Mouse (Mus musculus): Measurements from ENCODE around the gene Kif1b. TPM values are rescaled to one million over a fixed set of nuclear protein-coding genes. Genes with fewer than 3 reads are reported as not detected.

Kif1b gene
- polyA plus RNA-seq, 1 experiment from 2014 or later: 160 TPM

DNA sequence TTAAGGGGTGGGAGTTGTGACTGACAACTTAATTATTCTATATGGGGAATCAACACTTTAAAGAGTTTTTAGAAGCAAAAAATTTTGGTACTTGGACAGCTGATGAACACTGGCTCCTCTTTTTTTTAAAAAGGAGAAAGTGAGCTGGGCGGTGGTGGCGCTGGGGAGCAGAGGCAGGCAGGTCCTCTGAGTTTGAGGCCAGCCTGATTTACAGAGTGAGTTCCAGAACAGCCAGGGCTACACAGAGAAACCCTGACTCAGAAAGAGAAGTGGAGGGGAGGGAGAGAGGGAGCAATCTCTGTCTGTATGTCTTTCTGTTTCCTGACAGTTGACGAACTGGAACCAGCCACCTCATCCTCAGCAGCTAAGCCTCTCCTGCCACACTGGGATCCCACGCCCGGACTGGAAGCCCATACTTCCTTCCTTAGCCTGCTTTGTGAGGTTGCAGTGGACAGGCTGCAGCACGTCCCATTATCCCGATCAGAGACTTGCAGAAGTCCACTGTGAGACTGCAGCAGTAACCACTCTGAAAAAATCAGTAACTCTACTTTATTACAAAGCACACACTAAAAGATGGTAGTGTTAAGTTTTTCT is 17.2 kb downstream of the Kif1b start:
- Histone ChIP-seq H3K9ac (replicated peaks) (no peak overlapping the region), H3K4me2 (replicated peaks) (no peak overlapping the region), H3K27ac (no peak overlapping the region), H3K4me3 (replicated peaks) (no peak overlapping the region), H3K4me1 (replicated peaks) (peaks cover 14% of the 10 kb centered on the region), H3K36me3 (peaks cover 35% of the 10 kb centered on the region), H3K27me3 (no peaks in the 10 kb centered on the region), H3K9me3 (no peaks in the 10 kb centered on the region)
- WGBS: 90% methylated on average over 7 of the region's 7 CpGs
- no peak for ATAC-seq

GRCm38 (mm10) chr4:149286287-149287137 is 21.0 kb downstream of the Kif1b start:
- no peak overlapping the region for H3K27ac ChIP-seq
- H3K4me1 ChIP-seq (replicated peaks): peaks cover 28% of the 10 kb centered on the region
- no peaks in the 10 kb centered on the region for H3K27me3 ChIP-seq
- H3K4me2 ChIP-seq (replicated peaks): no peak overlapping the region
- 0 out of 2 replicates have a peak, but pooled peaks have one; percentile 37 for ATAC-seq
- H3K9ac ChIP-seq (replicated peaks): no peak overlapping the region
- peaks cover 30% of the 10 kb centered on the region for H3K36me3 ChIP-seq
- no peak overlapping the region for H3K4me3 ChIP-seq (replicated peaks)
- H3K9me3 ChIP-seq: no peaks in the 10 kb centered on the region
- 77% methylated on average over 8 of the region's 8 CpGs for WGBS

DNA sequence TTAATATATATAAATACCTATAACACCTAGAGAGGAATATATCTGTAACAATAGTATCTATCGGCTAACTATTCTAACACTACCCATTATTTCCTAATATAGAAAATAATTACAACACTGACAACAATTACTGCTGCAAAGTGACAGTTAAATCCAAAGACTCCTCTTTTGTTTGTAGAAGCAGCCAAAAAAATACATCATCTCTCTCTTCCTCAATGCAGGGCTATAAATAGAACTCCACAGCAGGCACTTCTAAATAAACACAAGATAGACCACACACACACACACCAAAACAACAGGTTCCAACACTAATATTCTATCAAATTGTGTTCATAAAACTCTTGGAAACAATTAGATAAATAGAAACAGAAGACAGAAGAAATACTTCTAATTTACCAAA is 21.8 kb downstream of the Kif1b start:
- no peak for ATAC-seq
- Histone ChIP-seq H3K9ac (replicated peaks) (no peak overlapping the region), H3K4me2 (replicated peaks) (no peak overlapping the region), H3K4me3 (replicated peaks) (no peak overlapping the region), H3K4me1 (replicated peaks) (peaks cover 31% of the 10 kb centered on the region), H3K9me3 (no peaks in the 10 kb centered on the region), H3K36me3 (peaks cover 24% of the 10 kb centered on the region), H3K27me3 (no peaks in the 10 kb centered on the region), H3K27ac (no peak overlapping the region)
- 97% methylated on average over 1 of the region's 1 CpGs for WGBS

DNA sequence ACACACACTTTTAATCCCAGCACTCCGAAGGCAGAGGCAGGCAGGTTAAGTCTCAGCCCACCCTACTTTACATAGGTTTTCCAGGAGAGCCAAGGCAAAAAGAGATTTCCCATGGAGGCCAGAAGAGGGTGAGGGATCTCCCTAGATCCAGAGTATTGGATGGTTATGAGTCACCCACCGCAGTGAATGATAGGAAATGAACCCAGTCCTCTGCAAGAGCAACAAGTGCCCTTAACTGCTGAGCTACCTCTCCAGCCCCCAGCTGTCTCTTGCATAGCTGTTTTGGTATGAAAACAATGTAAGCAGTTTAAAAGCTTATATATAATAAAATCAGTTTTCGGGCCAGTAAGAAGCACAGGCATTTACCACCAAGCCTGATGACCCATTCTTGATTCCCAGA is 24.5 kb downstream of the Kif1b start:
- WGBS: 89% methylated on average over 3 of the region's 3 CpGs
- H3K9ac ChIP-seq (replicated peaks): no peak overlapping the region
- H3K9me3 ChIP-seq: no peaks in the 10 kb centered on the region
- H3K27me3 ChIP-seq: no peaks in the 10 kb centered on the region
- H3K4me2 ChIP-seq (replicated peaks): no peak overlapping the region
- no peak overlapping the region for H3K4me3 ChIP-seq (replicated peaks)
- no peak for ATAC-seq
- no peak overlapping the region for H3K27ac ChIP-seq
- H3K36me3 ChIP-seq: peaks cover 3% of the 10 kb centered on the region; the same call in 1 of the 2 replicates
- peaks cover 52% of the 10 kb centered on the region for H3K4me1 ChIP-seq (replicated peaks)

GRCm38 (mm10) chr4:149282025-149282738 is 25.3 kb downstream of the Kif1b start:
- WGBS: 85% methylated on average over 7 of the region's 7 CpGs
- Histone ChIP-seq H3K4me1 (replicated peaks) (peaks cover 60% of the 10 kb centered on the region), H3K27ac (no peak overlapping the region), H3K36me3 (peaks cover 3% of the 10 kb centered on the region; the same call in 1 of the 2 replicates), H3K9me3 (no peaks in the 10 kb centered on the region), H3K9ac (replicated peaks) (no peak overlapping the region), H3K4me3 (replicated peaks) (no peak overlapping the region), H3K27me3 (no peaks in the 10 kb centered on the region), H3K4me2 (replicated peaks) (no peak overlapping the region)
- no peak for ATAC-seq

DNA sequence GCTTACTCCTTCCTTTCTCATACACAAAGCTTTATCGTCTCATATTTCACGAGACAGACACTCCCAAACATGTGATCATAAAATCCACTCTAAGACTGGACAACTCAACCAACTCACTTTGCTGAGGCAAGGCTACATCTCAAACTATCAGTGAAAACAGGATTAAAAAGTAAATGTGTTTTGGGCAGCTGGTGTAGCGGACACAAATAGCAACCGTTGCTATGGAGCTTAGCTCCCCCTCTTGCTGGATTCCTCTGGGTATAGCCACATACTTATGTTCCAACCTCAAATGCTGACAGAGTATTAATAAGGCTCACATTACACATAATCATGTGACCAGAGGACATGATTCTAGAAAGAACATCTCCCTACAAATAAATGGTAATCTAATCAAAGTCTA is 29.9 kb downstream of the Kif1b start:
- peak overlapping the region; percentile 7 for H3K4me2 ChIP-seq (replicated peaks)
- H3K36me3 ChIP-seq: peaks cover 31% of the 10 kb centered on the region
- no peaks in the 10 kb centered on the region for H3K27me3 ChIP-seq
- 0 out of 2 replicates have a peak overlapping the region, but pooled peaks have one; percentile 4 for H3K27ac ChIP-seq
- no peak overlapping the region for H3K9ac ChIP-seq (replicated peaks)
- peaks cover 41% of the 10 kb centered on the region for H3K4me1 ChIP-seq (replicated peaks)
- 43% methylated on average over 4 of the region's 4 CpGs for WGBS
- peak; percentile 91 for ATAC-seq
- H3K4me3 ChIP-seq (replicated peaks): no peak overlapping the region
- no peaks in the 10 kb centered on the region for H3K9me3 ChIP-seq

DNA sequence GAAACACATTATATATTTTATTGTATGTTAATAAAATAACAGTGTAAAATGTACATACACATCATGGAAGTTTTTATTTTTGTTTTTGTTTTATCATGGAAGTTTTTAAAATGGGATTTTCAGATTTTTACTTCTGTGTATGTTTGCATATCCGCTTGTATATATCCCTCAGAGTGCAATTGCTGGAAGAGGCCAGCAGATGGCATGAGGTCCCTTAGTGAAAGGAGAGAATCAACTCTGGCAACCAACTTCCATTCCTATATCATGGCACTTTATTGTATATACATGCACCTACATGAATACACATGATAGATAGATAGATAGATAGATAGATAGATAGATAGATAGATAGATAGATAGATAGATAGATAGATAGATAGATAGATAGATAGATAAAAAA is 34.4 kb downstream of the Kif1b start:
- no peaks in the 10 kb centered on the region for H3K27me3 ChIP-seq
- no peaks in the 10 kb centered on the region for H3K9me3 ChIP-seq
- H3K36me3 ChIP-seq: peaks cover 65% of the 10 kb centered on the region
- no peak for ATAC-seq
- no peak overlapping the region for H3K4me2 ChIP-seq (replicated peaks)
- H3K4me3 ChIP-seq (replicated peaks): no peak overlapping the region
- no peak overlapping the region for H3K27ac ChIP-seq
- H3K9ac ChIP-seq (replicated peaks): no peak overlapping the region
- WGBS: 100% methylated on average over 1 of the region's 1 CpGs
- H3K4me1 ChIP-seq (replicated peaks): peaks cover 11% of the 10 kb centered on the region

- Histone ChIP-seq H3K27ac (no peak overlapping the region), H3K4me2 (replicated peaks) (no peak overlapping the region), H3K4me3 (replicated peaks) (no peak overlapping the region), H3K27me3 (no peaks in the 10 kb centered on the region), H3K36me3 (peaks cover 81% of the 10 kb centered on the region), H3K9ac (replicated peaks) (no peak overlapping the region), H3K9me3 (no peaks in the 10 kb centered on the region), H3K4me1 (replicated peaks) (no peaks in the 10 kb centered on the region)
- ATAC-seq: no peak
- 97% methylated on average over 6 of the region's 6 CpGs for WGBS
Measured at GRCm38 (mm10) chr4:149270541-149270940, 37.0 kb downstream of the Kif1b start.

DNA sequence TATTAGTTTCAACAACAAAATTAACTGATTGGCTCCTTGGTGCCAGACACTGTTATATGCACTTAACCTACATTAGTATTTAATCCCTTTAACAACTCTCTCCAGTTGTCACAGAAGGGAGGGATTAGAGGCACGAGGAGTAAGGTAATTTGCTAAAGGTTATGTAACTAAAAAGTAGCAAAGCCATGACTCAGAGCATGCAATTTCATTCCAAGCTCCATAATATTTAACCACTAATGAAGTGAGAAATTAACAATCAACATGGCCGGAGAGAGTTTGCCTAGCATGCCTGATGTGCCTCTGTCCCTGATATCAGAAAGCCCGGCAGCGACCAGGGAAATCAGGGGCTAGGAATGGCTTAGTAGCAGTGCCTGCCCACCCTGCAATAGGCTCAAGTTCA is 38.5 kb downstream of the Kif1b start:
- no peak for ATAC-seq
- Histone ChIP-seq H3K9me3 (no peaks in the 10 kb centered on the region), H3K4me2 (replicated peaks) (no peak overlapping the region), H3K27ac (no peak overlapping the region), H3K36me3 (peaks cover 71% of the 10 kb centered on the region), H3K4me3 (replicated peaks) (no peak overlapping the region), H3K4me1 (replicated peaks) (no peaks in the 10 kb centered on the region), H3K9ac (replicated peaks) (no peak overlapping the region), H3K27me3 (no peaks in the 10 kb centered on the region)
- 85% methylated on average over 4 of the region's 4 CpGs for WGBS

GRCm38 (mm10) chr4:149264895-149265294 is 42.6 kb downstream of the Kif1b start:
- H3K9me3 ChIP-seq: no peaks in the 10 kb centered on the region
- no peak for ATAC-seq
- H3K9ac ChIP-seq (replicated peaks): no peak overlapping the region
- WGBS: 88% methylated on average over 2 of the region's 2 CpGs
- H3K4me3 ChIP-seq (replicated peaks): no peak overlapping the region
- no peak overlapping the region for H3K4me2 ChIP-seq (replicated peaks)
- no peak overlapping the region for H3K27ac ChIP-seq
- H3K27me3 ChIP-seq: no peaks in the 10 kb centered on the region
- H3K4me1 ChIP-seq (replicated peaks): no peaks in the 10 kb centered on the region
- H3K36me3 ChIP-seq: peaks cover 67% of the 10 kb centered on the region

DNA sequence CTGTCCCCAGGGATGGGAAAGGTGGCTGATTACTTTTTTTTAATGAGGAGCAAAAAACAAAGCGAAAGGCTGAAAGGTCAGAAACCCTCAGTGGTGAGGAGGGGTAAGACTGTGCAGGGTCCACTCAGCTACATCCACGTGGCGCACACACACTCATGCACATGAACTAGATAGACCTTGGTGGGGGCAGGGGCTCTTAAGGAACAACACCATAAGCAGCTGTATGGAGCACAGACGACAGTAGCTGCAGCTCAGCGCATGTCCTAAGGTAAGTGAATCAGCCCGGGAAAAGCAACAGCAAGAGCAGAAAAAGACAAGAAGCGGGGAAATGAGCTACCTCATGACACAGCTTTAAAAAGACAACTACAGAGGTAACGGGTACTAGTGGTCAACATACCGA is 44.3 kb downstream of the Kif1b start:
- Histone ChIP-seq H3K4me2 (replicated peaks) (no peak overlapping the region), H3K4me1 (replicated peaks) (no peaks in the 10 kb centered on the region), H3K36me3 (peaks cover 67% of the 10 kb centered on the region), H3K4me3 (replicated peaks) (no peak overlapping the region), H3K9ac (replicated peaks) (no peak overlapping the region), H3K27me3 (no peaks in the 10 kb centered on the region), H3K27ac (no peak overlapping the region), H3K9me3 (no peaks in the 10 kb centered on the region)
- 91% methylated on average over 9 of the region's 9 CpGs for WGBS
- ATAC-seq: no peak

- no peaks in the 10 kb centered on the region for H3K9me3 ChIP-seq
- H3K27ac ChIP-seq: no peak overlapping the region
- H3K9ac ChIP-seq (replicated peaks): no peak overlapping the region
- no peak overlapping the region for H3K4me3 ChIP-seq (replicated peaks)
- H3K27me3 ChIP-seq: no peaks in the 10 kb centered on the region
- no peak for ATAC-seq
- 59% methylated on average over 3 of the region's 3 CpGs for WGBS
- no peak overlapping the region for H3K4me2 ChIP-seq (replicated peaks)
- H3K4me1 ChIP-seq (replicated peaks): peaks cover 6% of the 10 kb centered on the region
- H3K36me3 ChIP-seq: peaks cover 69% of the 10 kb centered on the region
Measured at GRCm38 (mm10) chr4:149261466-149261865, 46.0 kb downstream of the Kif1b start.
